ENCODE assay signal across 14 mouse cellular contexts in genomic region chr6:51878551-51878950, GRCm38 (mm10).
A peak's percentile ranks its signal among the peaks of the same experiment; 100 is the strongest.
DNase-seq lines count a peak whose midpoint lies in the region; ATAC-seq lines count a peak whose summit lies in the region.
"Had no signal": no experiment of that assay in that cellular context is flagged by ENCODE, and none has a peak within 500 bp of the region (broad histone marks: within the 10 kb centered on the region; RNA-seq: fewer than 3 reads in every experiment).

No protein-coding gene starts in this region.

- no peaks in the 10 kb centered on the region for H3K36me3 ChIP-seq in heart, embryonic 12.5 days
- H3K36me3 ChIP-seq in limb, embryonic 10.5 days, result no peaks in the 10 kb centered on the region
- H3K36me3 ChIP-seq: neural tube, embryonic 12.5 days had no signal

- 58% methylated on average over 2 of the region's 2 CpGs for WGBS in heart, embryonic 12.5 days
- WGBS in limb, embryonic 10.5 days, result 74% methylated on average over 2 of the region's 2 CpGs

- peak overlapping the region; percentile 44; the same call in 1 of the 2 replicates for H3K27ac ChIP-seq in heart, embryonic 12.5 days (ENCODE audit: poor library complexity, severe bottlenecking)
- no peak overlapping the region for H3K27ac ChIP-seq in limb, embryonic 10.5 days
- H3K27ac ChIP-seq: layer of hippocampus, adult 2 months; neural tube, embryonic 12.5 days had no signal

- no peak overlapping the region for H3K4me2 ChIP-seq in heart, embryonic 12.5 days
- H3K4me2 ChIP-seq: neural tube, embryonic 12.5 days had no signal

- 0 out of 2 replicates have a peak, but pooled peaks have one; percentile 39 for ATAC-seq in heart, embryonic 12.5 days (ENCODE audit: insufficient number of reproducible peaks, low FRiP score)
- ATAC-seq in erythroblast, adult 5-6 weeks (replicated peaks; ENCODE audit: low FRiP score, poor library complexity, severe bottlenecking), result no peak
- ATAC-seq: midbrain, embryonic 16.5 days had no signal

- no peak for DNase-seq in heart, postnatal 36 days
- peak; percentile 33 for DNase-seq in 416B (ENCODE audit: low read depth)
- DNase-seq in kidney, adult 11 months, result peak; percentile 40
- peak; percentile 24 to 62 for DNase-seq in kidney, postnatal 25 days
- no peak for DNase-seq in limb, embryonic 10.5 days (ENCODE audit: low spot score)
- DNase-seq: cerebellum, adult 9-11 months; embryo, embryonic 11 days; gastrocnemius, postnatal 25 days had no signal

- intact Hi-C loops in heart, postnatal 36 days (cut with DNase I), result loop anchor here (5.0 kb wide), 2 partner anchors 134 to 209 kb away; partner anchors contain the start of gene Skap2

- no peaks in the 10 kb centered on the region for H3K27me3 ChIP-seq in heart, embryonic 12.5 days (replicated peaks)
- peaks cover 19% of the 10 kb centered on the region; the same call in 1 of the 2 replicates for H3K27me3 ChIP-seq in limb, embryonic 10.5 days (ENCODE audit: low read depth, poor library complexity, severe bottlenecking)
- H3K27me3 ChIP-seq: neural tube, embryonic 12.5 days had no signal

- no peak overlapping the region for H3K9ac ChIP-seq in heart, embryonic 12.5 days
- H3K9ac ChIP-seq: neural tube, embryonic 12.5 days had no signal

- peaks cover 35% of the 10 kb centered on the region for H3K4me1 ChIP-seq in heart, embryonic 12.5 days (replicated peaks)
- peaks cover 47% of the 10 kb centered on the region for H3K4me1 ChIP-seq in limb, embryonic 10.5 days

- no peaks in the 10 kb centered on the region for H3K9me3 ChIP-seq in heart, embryonic 12.5 days (replicated peaks)
- no peaks in the 10 kb centered on the region for H3K9me3 ChIP-seq in limb, embryonic 10.5 days (replicated peaks)
- H3K9me3 ChIP-seq: neural tube, embryonic 12.5 days had no signal

- no peak overlapping the region for H3K4me3 ChIP-seq in heart, embryonic 12.5 days
- no peak overlapping the region for H3K4me3 ChIP-seq in limb, embryonic 10.5 days
- H3K4me3 ChIP-seq: erythroblast, embryonic 14.5 days; layer of hippocampus, adult 2 months; neural tube, embryonic 12.5 days had no signal

Comparison
In these comparisons a context has a peak if more than half of its experiments do, and no peak if none do; other contexts are left out.
1. DNase-seq: peak in 416B (single experiment), kidney, adult 11 months (single experiment) and kidney, postnatal 25 days (2 of 2); none in heart, postnatal 36 days (0 of 2) and limb, embryonic 10.5 days (single experiment).